Mouse (Mus musculus): ENCODE measurements around the gene Stk11. TPM values are rescaled to one million over a fixed set of nuclear protein-coding genes. Genes with fewer than 3 reads are reported as not detected.

Stk11 gene
- polyA plus RNA-seq, 1 experiment from 2014 or later, result 18.6 TPM

DNA sequence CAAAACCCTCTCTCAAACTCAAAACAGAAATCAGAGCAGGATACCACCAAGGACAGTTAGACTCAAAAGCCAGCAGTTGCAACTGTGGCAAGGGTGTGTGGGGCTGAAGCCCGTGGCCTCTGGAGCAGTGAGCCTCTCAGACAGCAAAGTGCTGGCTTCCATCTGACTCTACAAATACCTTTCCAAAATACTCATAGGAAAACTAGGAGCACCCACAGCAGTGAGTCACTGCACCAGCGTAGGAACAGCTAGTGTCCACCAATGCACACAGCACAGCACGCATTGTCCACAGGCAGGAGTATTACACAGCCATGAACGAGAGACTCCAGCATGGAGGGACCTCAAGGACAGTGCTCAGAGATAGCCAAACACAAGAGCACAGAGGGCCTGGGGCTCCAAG is 39.2 kb upstream of the Stk11 start:
- Histone ChIP-seq H3K27ac (ENCODE audit: low read length) (no peak overlapping the region), H3K4me3 (ENCODE audit: low read length) (no peak overlapping the region), H3K9ac (ENCODE audit: low read length) (no peak overlapping the region), H3K36me3 (ENCODE audit: control insufficient read depth, insufficient read depth, low read length) (peaks cover 5% of the 10 kb centered on the region; the same call in 1 of the 2 replicates), H3K4me1 (replicated peaks; ENCODE audit: control insufficient read depth, insufficient read depth, low read length) (peaks cover 20% of the 10 kb centered on the region), H3K27me3 (ENCODE audit: control insufficient read depth, insufficient read depth, low read depth, low read length) (no peaks in the 10 kb centered on the region), H3K4me2 (ENCODE audit: low read depth, low read length) (no peak overlapping the region), H3K9me3 (ENCODE audit: control insufficient read depth, low read length) (no peaks in the 10 kb centered on the region)
- WGBS, result 92% methylated on average over 4 of the region's 4 CpGs
- no peak for ATAC-seq (ENCODE audit: low read depth)

DNA sequence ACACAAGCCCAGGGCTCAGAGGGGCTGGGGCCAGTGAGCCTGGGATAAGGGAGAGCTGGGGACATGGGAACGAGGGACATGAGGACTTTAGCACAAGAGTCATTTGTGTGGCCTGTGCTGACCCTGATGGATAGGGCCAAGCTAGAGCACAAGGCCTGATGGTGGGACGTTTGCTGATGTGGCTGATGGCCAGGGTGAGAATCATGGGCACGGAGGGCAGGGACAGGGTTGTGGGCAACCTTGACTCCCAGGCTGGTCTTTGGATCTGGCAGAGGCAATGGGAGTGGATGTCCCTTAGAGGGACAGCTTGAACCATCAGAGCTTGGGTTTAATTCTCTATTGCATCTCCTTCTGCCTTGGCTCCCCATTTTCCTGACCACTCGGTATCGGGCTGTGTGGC is 38.3 kb upstream of the Stk11 start:
- Histone ChIP-seq H3K4me1 (replicated peaks; ENCODE audit: control insufficient read depth, insufficient read depth, low read length) (peaks cover 12% of the 10 kb centered on the region), H3K4me3 (ENCODE audit: low read length) (no peak overlapping the region), H3K36me3 (ENCODE audit: control insufficient read depth, insufficient read depth, low read length) (peaks cover 14% of the 10 kb centered on the region), H3K4me2 (ENCODE audit: low read depth, low read length) (no peak overlapping the region), H3K27me3 (ENCODE audit: control insufficient read depth, insufficient read depth, low read depth, low read length) (no peaks in the 10 kb centered on the region), H3K9me3 (ENCODE audit: control insufficient read depth, low read length) (no peaks in the 10 kb centered on the region), H3K9ac (ENCODE audit: low read length) (no peak overlapping the region), H3K27ac (ENCODE audit: low read length) (no peak overlapping the region)
- no peak for ATAC-seq (ENCODE audit: low read depth)
- WGBS, result 82% methylated on average over 5 of the region's 5 CpGs

DNA sequence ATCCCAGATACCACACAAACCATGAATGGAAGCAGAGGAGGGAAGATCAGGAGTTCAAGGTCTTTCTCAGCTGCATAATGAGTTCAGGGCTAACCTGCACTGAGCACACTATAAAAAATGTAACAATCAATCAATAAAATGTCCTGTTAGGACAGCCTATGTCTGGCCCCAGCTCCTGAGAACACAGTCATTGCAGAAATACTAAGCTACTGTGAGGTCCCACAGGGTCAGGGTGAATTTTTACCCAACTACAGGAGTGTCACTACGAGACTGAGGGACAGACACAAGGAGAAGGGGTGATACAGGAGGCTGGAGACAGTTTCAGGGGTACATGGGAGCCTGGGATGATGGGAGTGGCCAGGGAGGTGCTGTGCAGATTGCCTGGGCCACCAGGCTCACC is 37.2 kb upstream of the Stk11 start:
- no peaks in the 10 kb centered on the region for H3K27me3 ChIP-seq (ENCODE audit: control insufficient read depth, insufficient read depth, low read depth, low read length)
- H3K36me3 ChIP-seq (ENCODE audit: control insufficient read depth, insufficient read depth, low read length), result peaks cover 15% of the 10 kb centered on the region
- no peak overlapping the region for H3K9ac ChIP-seq (ENCODE audit: low read length)
- H3K9me3 ChIP-seq (ENCODE audit: control insufficient read depth, low read length), result no peaks in the 10 kb centered on the region
- ATAC-seq (ENCODE audit: low read depth), result no peak
- no peak overlapping the region for H3K4me2 ChIP-seq (ENCODE audit: low read depth, low read length)
- H3K4me3 ChIP-seq (ENCODE audit: low read length), result no peak overlapping the region
- peaks cover 12% of the 10 kb centered on the region for H3K4me1 ChIP-seq (replicated peaks; ENCODE audit: control insufficient read depth, insufficient read depth, low read length)
- WGBS, result 77% methylated on average over 1 of the region's 1 CpGs
- H3K27ac ChIP-seq (ENCODE audit: low read length), result no peak overlapping the region

DNA sequence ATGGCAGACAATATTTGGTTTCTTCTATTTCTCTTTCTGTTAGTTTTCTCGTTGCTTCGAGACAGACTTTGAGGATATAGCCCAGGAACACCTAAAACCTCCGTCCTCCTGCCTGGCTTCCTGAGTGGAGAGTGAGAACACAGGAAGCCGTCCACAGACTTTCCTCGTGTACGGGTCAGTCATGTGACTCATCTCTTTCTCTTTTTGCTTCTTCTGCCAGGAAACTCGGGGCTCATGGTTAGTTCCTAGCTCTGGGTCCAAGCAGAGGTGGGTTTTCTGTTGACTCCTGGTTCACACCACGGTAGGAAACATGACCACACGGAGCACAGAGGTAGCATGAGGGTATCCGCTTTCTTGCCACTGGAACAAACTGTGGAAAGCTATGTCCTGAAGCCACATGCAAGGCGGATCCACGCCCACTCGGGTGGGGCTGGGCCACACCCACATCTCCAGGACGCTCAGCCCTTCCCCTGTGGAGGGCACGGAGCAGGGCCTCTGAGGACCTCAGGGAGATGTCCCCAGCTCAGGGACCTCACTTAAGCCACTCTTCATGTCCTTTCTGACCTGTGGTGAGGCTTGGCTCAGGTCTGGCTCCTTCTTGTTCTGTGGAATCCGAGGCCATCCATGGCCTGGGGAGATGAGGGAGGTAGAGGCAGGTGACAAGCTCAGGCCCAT is 35.1 kb upstream of the Stk11 start:
- Histone ChIP-seq H3K4me2 (ENCODE audit: low read depth, low read length) (no peak overlapping the region), H3K4me3 (ENCODE audit: low read length) (no peak overlapping the region), H3K4me1 (replicated peaks; ENCODE audit: control insufficient read depth, insufficient read depth, low read length) (peaks cover 20% of the 10 kb centered on the region), H3K36me3 (ENCODE audit: control insufficient read depth, insufficient read depth, low read length) (peaks cover 20% of the 10 kb centered on the region), H3K9ac (ENCODE audit: low read length) (no peak overlapping the region), H3K27me3 (ENCODE audit: control insufficient read depth, insufficient read depth, low read depth, low read length) (no peaks in the 10 kb centered on the region), H3K27ac (ENCODE audit: low read length) (no peak overlapping the region), H3K9me3 (ENCODE audit: control insufficient read depth, low read length) (no peaks in the 10 kb centered on the region)
- 76% methylated on average over 16 of the region's 16 CpGs for WGBS
- no peak for ATAC-seq (ENCODE audit: low read depth)

DNA sequence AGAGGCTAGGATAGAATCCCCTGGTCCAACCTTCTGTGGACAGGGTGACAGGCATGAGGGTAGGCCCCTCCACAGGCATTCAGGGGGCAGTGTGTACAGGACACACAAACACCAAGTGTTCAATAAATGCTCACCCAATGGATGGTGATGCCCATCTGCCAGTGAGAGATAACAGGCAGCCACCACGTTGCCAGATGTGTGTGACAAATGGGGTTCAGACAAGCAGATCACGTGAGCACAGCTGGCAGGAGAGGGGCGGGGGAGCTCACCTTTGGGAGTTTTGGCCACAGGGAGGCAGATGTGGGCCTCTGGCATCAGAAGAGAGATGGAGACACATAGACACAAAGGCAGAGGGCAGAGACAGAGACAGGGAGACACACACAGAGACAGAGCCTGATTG is 34.5 kb upstream of the Stk11 start:
- H3K36me3 ChIP-seq (ENCODE audit: control insufficient read depth, insufficient read depth, low read length), result peaks cover 20% of the 10 kb centered on the region
- ATAC-seq (ENCODE audit: low read depth), result no peak
- H3K27ac ChIP-seq (ENCODE audit: low read length), result no peak overlapping the region
- no peak overlapping the region for H3K9ac ChIP-seq (ENCODE audit: low read length)
- no peak overlapping the region for H3K4me3 ChIP-seq (ENCODE audit: low read length)
- no peaks in the 10 kb centered on the region for H3K9me3 ChIP-seq (ENCODE audit: control insufficient read depth, low read length)
- H3K4me2 ChIP-seq (ENCODE audit: low read depth, low read length), result no peak overlapping the region
- no peaks in the 10 kb centered on the region for H3K27me3 ChIP-seq (ENCODE audit: control insufficient read depth, insufficient read depth, low read depth, low read length)
- 73% methylated on average over 3 of the region's 3 CpGs for WGBS
- H3K4me1 ChIP-seq (replicated peaks; ENCODE audit: control insufficient read depth, insufficient read depth, low read length), result peaks cover 19% of the 10 kb centered on the region

DNA sequence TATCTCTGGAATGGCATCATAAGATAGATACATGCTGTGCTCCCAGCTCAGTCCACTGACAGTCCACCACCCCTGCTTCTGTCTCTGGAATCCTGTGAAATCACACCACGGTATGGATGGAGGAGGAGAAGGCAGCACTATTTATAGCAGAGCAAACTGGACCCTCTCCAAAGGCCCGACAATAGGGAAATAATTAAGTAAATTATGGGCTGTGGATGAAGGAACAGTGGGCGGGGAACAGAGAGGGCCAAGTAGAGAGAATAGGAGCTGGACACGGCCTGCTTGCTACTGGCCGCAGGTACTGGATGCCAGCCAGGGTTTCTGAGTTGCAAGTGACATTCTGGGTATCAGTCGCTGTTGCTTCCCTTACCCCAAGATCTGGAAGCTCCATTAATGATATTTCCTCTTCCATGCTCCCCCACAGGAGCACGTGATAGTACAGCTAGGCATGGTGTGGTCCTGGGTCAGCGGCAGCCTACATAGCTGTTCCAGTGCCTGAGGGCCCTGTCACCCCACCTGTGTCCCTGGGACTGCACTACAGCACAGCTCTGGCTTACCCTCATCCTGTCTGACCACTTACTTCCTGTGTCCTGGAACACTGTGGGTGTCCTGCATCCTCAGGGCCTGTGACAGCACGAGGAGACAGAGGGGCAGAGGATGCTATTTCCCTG is 30.7 kb upstream of the Stk11 start:
- Histone ChIP-seq H3K9ac (ENCODE audit: low read length) (no peak overlapping the region; the same call in 1 of the 2 replicates), H3K27me3 (ENCODE audit: control insufficient read depth, insufficient read depth, low read depth, low read length) (no peaks in the 10 kb centered on the region), H3K9me3 (ENCODE audit: control insufficient read depth, low read length) (no peaks in the 10 kb centered on the region), H3K4me1 (replicated peaks; ENCODE audit: control insufficient read depth, insufficient read depth, low read length) (peaks cover 25% of the 10 kb centered on the region), H3K4me3 (ENCODE audit: low read length) (no peak overlapping the region), H3K27ac (ENCODE audit: low read length) (peak overlapping the region; percentile 71), H3K36me3 (ENCODE audit: control insufficient read depth, insufficient read depth, low read length) (peaks cover 20% of the 10 kb centered on the region), H3K4me2 (ENCODE audit: low read depth, low read length) (peak overlapping the region; percentile 31)
- WGBS, result 41% methylated on average over 9 of the region's 9 CpGs
- peak; percentile 88 for ATAC-seq (ENCODE audit: low read depth)

DNA sequence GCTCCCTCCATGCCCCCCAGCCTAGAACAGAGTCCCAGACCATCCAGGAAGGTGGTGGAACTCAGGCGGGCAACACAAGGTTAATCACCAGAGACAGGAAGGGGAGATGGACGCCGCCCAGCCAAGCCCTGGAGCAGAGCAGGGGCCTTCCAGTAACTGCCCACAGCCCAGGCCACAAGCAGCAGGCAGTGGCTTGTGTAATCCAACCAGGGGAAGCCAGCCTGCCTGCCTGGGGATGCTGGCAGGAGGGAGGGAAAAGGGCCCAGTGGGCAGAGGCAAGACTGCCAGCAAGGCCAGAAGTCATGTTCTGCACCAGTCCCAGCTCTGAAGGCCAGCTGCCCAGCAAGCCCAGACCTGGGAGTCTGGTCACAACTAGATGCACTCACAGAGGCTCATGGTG is 28.8 kb upstream of the Stk11 start:
- no peak for ATAC-seq (ENCODE audit: low read depth)
- peak overlapping the region; percentile 29; the same call in 1 of the 2 replicates for H3K9ac ChIP-seq (ENCODE audit: low read length)
- no peak overlapping the region for H3K27ac ChIP-seq (ENCODE audit: low read length)

DNA sequence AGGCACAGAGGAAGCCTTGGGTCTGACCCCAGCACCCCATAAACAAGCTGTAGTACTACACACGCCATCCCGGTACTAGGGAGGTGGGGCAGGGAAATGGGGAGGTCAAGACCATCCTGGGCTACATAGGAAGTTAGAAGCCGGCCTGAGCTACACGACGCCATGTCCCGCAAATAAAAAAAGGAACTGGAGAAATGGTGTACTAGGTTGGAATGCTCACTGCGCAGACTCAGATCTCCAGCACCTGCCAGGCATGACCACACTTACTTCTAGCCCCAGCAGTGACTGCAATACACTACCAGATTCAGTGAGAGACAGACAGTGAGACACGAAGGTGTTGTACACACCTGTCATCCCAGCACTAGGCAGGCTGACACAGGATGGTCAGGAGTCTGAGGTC is 28.1 kb upstream of the Stk11 start:
- Histone ChIP-seq H3K4me1 (replicated peaks; ENCODE audit: control insufficient read depth, insufficient read depth, low read length) (peaks cover 36% of the 10 kb centered on the region), H3K36me3 (ENCODE audit: control insufficient read depth, insufficient read depth, low read length) (peaks cover 4% of the 10 kb centered on the region; the same call in 1 of the 2 replicates), H3K4me3 (ENCODE audit: low read length) (no peak overlapping the region), H3K4me2 (ENCODE audit: low read depth, low read length) (no peak overlapping the region), H3K9ac (ENCODE audit: low read length) (no peak overlapping the region), H3K27ac (ENCODE audit: low read length) (no peak overlapping the region), H3K27me3 (ENCODE audit: control insufficient read depth, insufficient read depth, low read depth, low read length) (no peaks in the 10 kb centered on the region), H3K9me3 (ENCODE audit: control insufficient read depth, low read length) (no peaks in the 10 kb centered on the region)
- no peak for ATAC-seq (ENCODE audit: low read depth)
- WGBS, result 88% methylated on average over 8 of the region's 8 CpGs

More for the DNA sequence above, 28.8 kb upstream of the Stk11 start:
- H3K36me3 ChIP-seq (ENCODE audit: control insufficient read depth, insufficient read depth, low read length), result peaks cover 10% of the 10 kb centered on the region
- WGBS, result 76% methylated on average over 3 of the region's 3 CpGs
- no peaks in the 10 kb centered on the region for H3K27me3 ChIP-seq (ENCODE audit: control insufficient read depth, insufficient read depth, low read depth, low read length)
- H3K4me1 ChIP-seq (replicated peaks; ENCODE audit: control insufficient read depth, insufficient read depth, low read length), result peaks cover 30% of the 10 kb centered on the region
- H3K4me3 ChIP-seq (ENCODE audit: low read length), result no peak overlapping the region
- no peak overlapping the region for H3K4me2 ChIP-seq (ENCODE audit: low read depth, low read length)
- H3K9me3 ChIP-seq (ENCODE audit: control insufficient read depth, low read length), result no peaks in the 10 kb centered on the region

DNA sequence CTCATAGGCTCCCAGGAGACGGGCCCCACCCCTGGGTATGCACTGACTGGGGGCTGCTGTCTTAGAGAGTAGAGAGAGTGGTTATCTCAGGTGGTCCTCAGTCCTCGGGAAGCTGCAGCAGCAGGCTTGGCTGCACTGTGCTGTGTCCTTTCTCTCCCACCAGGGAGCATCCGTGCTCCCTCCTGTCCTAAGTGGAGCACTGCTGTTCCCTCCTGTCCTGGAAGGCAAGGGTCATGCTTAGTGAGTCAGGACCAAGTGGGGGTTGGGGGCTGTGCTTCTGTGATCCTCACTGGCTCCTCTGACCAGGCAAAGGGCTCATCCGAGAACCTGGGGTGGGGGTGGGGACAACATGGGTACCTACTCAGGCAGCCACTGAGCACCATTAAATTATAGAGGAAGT is 26.5 kb upstream of the Stk11 start:
- Histone ChIP-seq H3K4me1 (replicated peaks; ENCODE audit: control insufficient read depth, insufficient read depth, low read length) (peaks cover 38% of the 10 kb centered on the region), H3K9ac (ENCODE audit: low read length) (no peak overlapping the region), H3K4me3 (ENCODE audit: low read length) (no peak overlapping the region), H3K27me3 (ENCODE audit: control insufficient read depth, insufficient read depth, low read depth, low read length) (no peaks in the 10 kb centered on the region), H3K27ac (ENCODE audit: low read length) (no peak overlapping the region), H3K4me2 (ENCODE audit: low read depth, low read length) (no peak overlapping the region), H3K9me3 (ENCODE audit: control insufficient read depth, low read length) (no peaks in the 10 kb centered on the region), H3K36me3 (ENCODE audit: control insufficient read depth, insufficient read depth, low read length) (no peaks in the 10 kb centered on the region; the same call in 1 of the 2 replicates)
- ATAC-seq (ENCODE audit: low read depth), result no peak
- 51% methylated on average over 4 of the region's 4 CpGs for WGBS

Measured in lung, embryonic 16.5 days (tissue).